Mouse (Mus musculus) left cerebral cortex, postnatal 36 days (tissue): ENCODE results near the gene Eif4g3. TPM values are rescaled to one million over a fixed set of nuclear protein-coding genes. Genes with fewer than 3 reads are reported as not detected.

Experiments
- DNase-seq, 2 experiments: peaks; one replicate each; pipeline ENCODE4 v3.0.0; 2021 to 2022; ENCODE audit warnings: low spot score in 2 of 2, mixed read lengths in 1 of 2
- intact Hi-C: fragments of 180-260 bp; cut with DNase I; formaldehyde crosslinking; loops from one replicate; pipeline ENCODE4 v1.15.1; 2025
- total RNA-seq, 2 experiments: library from RNA; stranded (reverse); gene quantifications; 2 replicates each; pipeline ENCODE4 v1.2.3; 2021

Gene Eif4g3
- total RNA-seq, 2 experiments from 2014 or later, result 168 to 190 TPM

DNA sequence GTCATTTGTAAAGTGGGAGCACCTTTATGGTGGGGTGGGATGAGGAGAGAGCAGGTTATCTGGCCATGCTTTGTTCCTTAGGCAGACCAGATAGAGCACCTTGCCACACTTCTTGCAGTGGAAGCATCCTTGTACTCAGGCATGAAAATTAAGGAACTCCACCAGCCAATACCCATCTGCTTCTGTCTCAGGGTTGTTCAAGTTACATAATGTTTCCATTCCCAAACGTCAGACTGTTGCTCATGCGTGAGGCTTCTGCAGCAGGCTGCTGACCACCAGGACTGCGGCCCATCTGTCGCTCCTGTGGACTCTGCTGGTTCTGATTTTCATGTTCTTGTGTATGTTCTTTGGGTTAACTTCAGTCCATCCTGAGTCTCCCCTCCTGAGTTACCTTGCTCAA lies 187.9 kb downstream of the Eif4g3 start:
- DNase-seq, result no peak
- intact Hi-C loops, result no loop called here

- intact Hi-C loops, result no loop called here
- no peak for DNase-seq
Observed at GRCm38 (mm10) chr4:138184056-138184455, 191.2 kb downstream of the Eif4g3 start.

DNA sequence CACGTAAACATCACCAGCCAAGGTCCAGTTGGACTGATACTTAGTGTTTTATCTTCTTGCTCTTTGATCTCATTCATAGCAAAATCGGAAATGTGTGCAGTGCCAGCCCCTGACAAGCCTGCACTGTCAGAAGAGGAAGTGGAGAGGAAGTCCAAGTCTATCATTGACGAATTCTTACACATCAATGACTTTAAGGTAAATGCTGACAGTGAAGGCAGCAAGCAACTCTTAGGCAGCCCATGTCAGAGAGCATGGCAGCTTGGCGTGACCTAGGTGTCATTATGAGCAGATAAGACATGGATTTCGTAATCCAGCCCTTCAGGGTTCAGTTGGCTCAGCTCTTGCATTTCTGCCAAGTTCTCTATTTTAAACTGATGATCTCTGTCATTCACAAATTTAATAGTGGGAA lies 191.8 kb downstream of the Eif4g3 start:
- DNase-seq, result no peak
- intact Hi-C loops, result no loop called here

GRCm38 (mm10) chr4:138185961-138186360 lies 193.1 kb downstream of the Eif4g3 start:
- intact Hi-C loops, result no loop called here
- no peak for DNase-seq

GRCm38 (mm10) chr4:138187995-138188394 lies 195.2 kb downstream of the Eif4g3 start:
- intact Hi-C loops, result no loop called here

GRCm38 (mm10) chr4:138192561-138192960 lies 199.7 kb downstream of the Eif4g3 start:
- DNase-seq, result no peak

More at GRCm38 (mm10) chr4:138187995-138188394, 195.2 kb downstream of the Eif4g3 start:
- DNase-seq, result no peak

GRCm38 (mm10) chr4:138200769-138201168 lies 207.9 kb downstream of the Eif4g3 start:
- intact Hi-C loops, result no loop called here
- DNase-seq, result no peak

More at GRCm38 (mm10) chr4:138192561-138192960, 199.7 kb downstream of the Eif4g3 start:
- intact Hi-C loops, result no loop called here

GRCm38 (mm10) chr4:138201696-138202095 lies 208.9 kb downstream of the Eif4g3 start:
- DNase-seq, result no peak
- intact Hi-C loops, result no loop called here

DNA sequence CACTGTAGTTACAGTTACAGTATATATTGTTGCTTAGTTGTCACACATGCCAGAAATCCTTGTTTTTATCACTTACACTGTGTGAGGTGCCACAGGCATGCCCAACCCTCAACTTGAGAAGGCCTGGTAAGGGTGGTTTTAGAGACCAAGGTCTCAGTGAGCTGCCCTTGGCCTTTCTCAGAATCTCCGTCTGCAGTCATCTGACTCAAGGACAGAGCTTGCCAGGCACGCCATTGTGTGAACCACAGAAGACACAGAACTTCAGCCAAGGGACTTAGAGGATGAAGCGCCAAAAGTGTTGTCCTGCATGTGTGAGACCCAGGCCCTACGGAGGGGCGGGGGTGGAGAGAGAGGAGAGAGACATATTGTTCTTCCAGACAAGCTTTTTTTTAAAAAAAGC lies 217.3 kb downstream of the Eif4g3 start:
- no peak for DNase-seq
- intact Hi-C loops, result no loop called here

GRCm38 (mm10) chr4:138213861-138214260 lies 221.0 kb downstream of the Eif4g3 start:
- intact Hi-C loops, result no loop called here
- DNase-seq, result no peak

GRCm38 (mm10) chr4:138215671-138216199 lies 222.9 kb downstream of the Eif4g3 start:
- no peak for DNase-seq
- intact Hi-C loops, result no loop called here

DNA sequence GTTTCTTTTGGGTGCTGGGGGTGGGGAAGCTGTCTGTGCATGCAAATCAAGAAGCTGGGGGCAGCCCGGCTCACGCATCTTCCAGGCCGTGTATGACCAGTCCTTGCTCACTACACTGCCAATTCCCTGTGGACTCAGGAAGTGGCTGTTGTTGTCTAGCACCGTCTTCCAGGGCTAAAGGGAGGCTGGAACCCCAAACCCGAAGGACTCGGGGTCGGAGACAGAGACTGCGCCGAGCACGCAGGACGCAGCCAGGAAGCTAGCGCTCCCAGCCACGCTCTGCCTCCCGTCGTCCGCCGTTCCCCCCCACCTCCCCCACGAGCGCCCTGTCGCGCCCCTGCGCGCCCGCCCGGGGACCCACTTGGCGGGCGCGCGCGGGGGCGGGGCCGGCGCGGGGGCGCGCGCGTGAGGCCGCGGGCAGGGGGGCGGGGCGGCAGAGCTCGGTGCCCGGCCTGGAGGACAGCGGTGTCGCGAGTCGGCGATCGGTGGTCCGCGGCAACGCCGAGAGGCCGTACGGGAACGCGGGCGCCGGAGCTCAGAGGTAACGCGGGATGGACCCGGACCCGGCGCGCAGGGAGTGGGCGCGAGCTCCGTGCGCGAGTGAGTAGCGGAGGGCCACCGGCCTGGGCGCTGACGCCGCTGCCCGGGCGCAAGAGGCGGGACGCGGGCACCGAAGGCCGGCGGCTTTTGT lies 223.5 kb downstream of the Eif4g3 start, which contains the start of gene Hp1bp3:
Hp1bp3 (plus strand) TSS at position 97 of the 691 bp plus-strand sequence.
- DNase-seq, result peak in 1 of 2 experiments; percentile 80
- intact Hi-C loops, result no loop called here

DNA sequence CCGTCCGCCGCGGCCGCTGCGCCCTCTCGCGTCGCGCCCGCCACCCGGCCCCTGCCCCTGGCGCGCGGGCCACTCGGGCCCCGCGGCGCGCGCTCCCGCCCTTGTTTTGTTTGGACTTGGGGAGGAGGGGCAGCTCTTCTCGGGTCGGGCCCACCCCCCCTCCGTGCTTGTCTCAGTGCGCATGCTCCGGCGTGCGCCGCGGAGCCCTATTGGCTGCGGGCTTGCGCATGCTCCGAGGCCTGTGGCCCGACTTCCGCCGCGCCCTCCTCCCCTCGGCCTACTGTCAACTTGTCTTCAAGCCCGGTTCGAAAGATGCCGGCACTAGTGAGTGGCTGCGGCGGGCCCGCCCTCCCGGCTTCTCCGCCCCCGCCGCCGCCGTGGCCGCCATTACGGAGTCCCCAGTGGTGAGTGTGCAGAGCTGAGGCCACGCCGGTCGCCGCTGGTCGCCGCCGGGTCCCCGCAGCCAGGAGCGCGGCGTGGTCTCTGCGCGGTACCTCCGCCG lies 224.1 kb downstream of the Eif4g3 start:
- peak; percentile 97 to 98 for DNase-seq
- intact Hi-C loops, result no loop called here

- no peak for DNase-seq
- intact Hi-C loops, result no loop called here
Observed at GRCm38 (mm10) chr4:138217441-138217840, 224.6 kb downstream of the Eif4g3 start.

DNA sequence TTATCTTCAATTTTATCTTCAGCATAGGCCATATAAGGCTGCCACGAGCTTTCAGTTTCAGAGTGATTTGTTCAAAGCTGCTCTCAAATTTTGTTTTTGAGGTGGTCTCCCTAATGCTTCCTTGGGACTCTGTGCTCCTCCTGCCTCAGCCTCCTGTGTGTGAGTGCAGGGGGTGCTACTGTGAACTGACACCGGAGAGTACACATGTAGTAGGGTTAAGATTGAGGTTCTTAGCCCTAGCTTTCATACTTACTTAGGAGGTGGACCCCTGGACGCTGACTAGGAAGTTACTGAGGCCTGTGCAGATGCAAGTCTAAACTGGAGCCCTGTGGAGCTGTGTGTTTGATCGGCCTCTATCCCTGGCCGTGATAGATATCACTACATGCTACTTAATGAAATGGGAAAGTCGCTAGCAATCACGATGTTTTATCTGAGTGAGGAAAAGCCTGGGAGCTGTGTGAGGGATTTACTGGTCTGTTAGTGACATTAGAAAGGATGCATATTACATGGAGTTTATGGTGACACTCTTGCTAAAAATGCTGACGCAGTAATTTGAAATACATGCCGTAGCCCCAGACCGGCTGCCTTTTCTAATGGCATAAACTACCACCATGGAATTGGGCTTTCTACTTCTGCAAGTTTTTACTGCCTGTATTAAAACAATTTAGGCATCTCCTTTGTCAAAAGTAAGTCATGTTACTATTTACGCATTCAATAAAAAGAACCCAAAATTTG lies 225.3 kb downstream of the Eif4g3 start:
- no peak for DNase-seq
- intact Hi-C loops, result no loop called here

- intact Hi-C loops, result no loop called here
- no peak for DNase-seq
Observed at GRCm38 (mm10) chr4:138219331-138219730, 226.5 kb downstream of the Eif4g3 start.

DNA sequence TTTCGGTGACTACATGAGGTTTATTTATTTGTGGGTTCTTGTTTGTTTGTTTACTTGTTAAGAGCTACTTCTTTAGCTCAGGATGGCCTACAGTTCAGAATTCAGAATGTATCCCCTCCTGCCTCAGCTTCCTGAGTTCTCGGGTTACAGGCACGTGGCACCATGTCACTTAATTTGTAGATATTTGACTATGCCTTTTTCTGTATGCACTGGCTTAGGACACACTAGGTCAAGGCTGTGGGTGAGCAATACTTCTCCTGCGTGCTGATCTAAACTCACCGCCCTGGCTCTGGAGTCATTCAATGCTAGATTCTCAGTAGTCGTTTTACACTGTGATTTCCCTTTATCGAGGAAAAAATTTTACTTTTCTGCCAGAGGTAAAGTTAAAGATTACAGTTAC lies 227.9 kb downstream of the Eif4g3 start:
- intact Hi-C loops, result no loop called here
- no peak for DNase-seq

- no peak for DNase-seq
- intact Hi-C loops, result no loop called here
Observed at GRCm38 (mm10) chr4:138221406-138221805, 228.6 kb downstream of the Eif4g3 start.

GRCm38 (mm10) chr4:138222396-138222795 lies 229.6 kb downstream of the Eif4g3 start:
- intact Hi-C loops, result no loop called here
- no peak for DNase-seq

DNA sequence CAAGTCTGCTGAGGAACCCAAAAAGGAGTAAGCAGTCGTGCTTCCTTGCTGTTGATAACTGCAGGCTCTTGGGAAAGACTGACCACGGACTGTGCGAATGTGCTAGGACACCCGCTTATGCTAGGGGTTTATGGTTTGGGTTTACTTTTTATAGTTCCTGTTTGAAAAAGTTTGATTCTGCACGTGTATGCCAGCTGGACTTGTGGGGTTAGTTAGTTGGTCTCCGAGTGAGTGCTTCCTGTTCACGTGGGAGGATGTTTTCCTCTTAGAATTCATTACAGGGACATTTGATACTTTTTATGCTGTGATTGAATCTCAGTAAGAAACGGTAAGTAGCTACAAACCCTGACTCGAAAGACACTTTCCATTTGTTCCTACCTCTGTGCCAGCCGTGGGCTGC lies 230.8 kb downstream of the Eif4g3 start:
- DNase-seq, result no peak
- intact Hi-C loops, result no loop called here
